Mouse (Mus musculus) kidney, embryonic 16.5 days (tissue): ENCODE measurements around the gene Podxl2. TPM values are rescaled to one million over a fixed set of nuclear protein-coding genes. Genes with fewer than 3 reads are reported as not detected.

ENCODE experiments used
- ATAC-seq: fragments of 200-750 bp; cut with Nextera tagmentation; 2 replicates; pipeline ENCODE4 v1.8.0; 2017; ENCODE audit warnings: moderate TSS enrichment; ENCODE audit not compliant: low FRiP score, low TSS enrichment
- H3K27ac ChIP-seq: fragments of 300-500 bp; sonication (generic); 2 replicates; pipeline ENCODE4 v1.5.1; 2014; ENCODE audit warnings: low read length
- H3K27me3 ChIP-seq: fragments of 300-500 bp; sonication (generic); 2 replicates; pipeline ENCODE4 v1.6.1; 2014; ENCODE audit warnings: low read length, control low read depth, mixed read lengths; ENCODE audit not compliant: insufficient read depth
- H3K36me3 ChIP-seq: fragments of 300-500 bp; sonication (generic); 2 replicates; pipeline ENCODE4 v1.6.1; 2014; ENCODE audit warnings: low read length, control low read depth, mixed read lengths; ENCODE audit not compliant: insufficient read depth
- H3K4me1 ChIP-seq: fragments of 300-500 bp; sonication (generic); 2 replicates; pipeline ENCODE4 v1.6.1; 2014; ENCODE audit warnings: low read length, control low read depth, mixed read lengths; ENCODE audit not compliant: insufficient read depth
- H3K4me2 ChIP-seq: fragments of 300-500 bp; sonication (generic); replicated peaks from 2 replicates; pipeline ENCODE4 v1.6.1; 2014; ENCODE audit warnings: low read depth, low read length
- H3K4me3 ChIP-seq: fragments of 300-500 bp; sonication (generic); 2 replicates; pipeline ENCODE4 v1.5.1; 2014; ENCODE audit warnings: mild to moderate bottlenecking, low read length
- H3K9ac ChIP-seq: fragments of 300-500 bp; sonication (generic); replicated peaks from 2 replicates; pipeline ENCODE4 v1.6.1; 2014; ENCODE audit warnings: low read length
- H3K9me3 ChIP-seq: fragments of 300-500 bp; sonication (generic); 2 replicates; pipeline ENCODE4 v1.6.1; 2016; ENCODE audit warnings: low read length, control low read depth
- WGBS: fragments of 180-500 bp; shearing (Covaris S2); extraction: QIAGEN DNeasy Blood & Tissue Kit; methylation state at CpG from one replicate; pipeline ENCODE4 v1.1.7; 2014; 5-methylcytosine and 5-hydroxymethylcytosine counted together
- polyA plus RNA-seq: library from polyadenylated mRNA; unstranded; fragments of >200 nt; fragmentation: Nextera tagmentation; extraction: Ambion mirVana; gene quantifications from 2 replicates; pipeline ENCODE4 v1.2.1, GENCODE M21; 2015

Gene Podxl2
- polyA plus RNA-seq, 1 experiment from 2014 or later: 48.9 TPM

DNA sequence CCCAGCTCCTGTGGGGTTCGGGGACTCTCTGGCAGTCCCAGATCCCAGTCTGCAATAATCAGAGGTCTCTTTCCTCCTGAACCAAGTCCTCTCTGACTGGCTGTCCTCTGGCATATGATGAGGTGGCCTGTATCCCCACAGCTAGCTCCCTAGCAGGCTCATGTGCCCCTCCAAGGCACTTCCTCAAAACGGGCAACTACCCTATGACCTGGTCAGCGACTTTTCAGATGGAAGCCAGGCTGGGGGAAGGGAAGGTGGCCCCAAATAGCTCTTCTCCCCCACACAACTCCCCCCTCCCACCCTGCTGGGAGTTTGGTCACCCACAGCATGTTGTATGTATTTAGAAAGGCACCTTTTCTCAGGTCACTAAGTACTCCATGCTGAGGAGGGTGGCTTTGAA is 48.8 kb downstream of the Podxl2 start:
- Histone ChIP-seq H3K36me3 (no peaks in the 10 kb centered on the region), H3K27me3 (no peaks in the 10 kb centered on the region), H3K9me3 (no peaks in the 10 kb centered on the region), H3K4me1 (peaks cover 14% of the 10 kb centered on the region), H3K4me3 (no peak overlapping the region), H3K4me2 (no peak overlapping the region), H3K9ac (no peak overlapping the region), H3K27ac (no peak overlapping the region)
- no peak for ATAC-seq
- WGBS: 55% methylated on average over 3 of the region's 3 CpGs

DNA sequence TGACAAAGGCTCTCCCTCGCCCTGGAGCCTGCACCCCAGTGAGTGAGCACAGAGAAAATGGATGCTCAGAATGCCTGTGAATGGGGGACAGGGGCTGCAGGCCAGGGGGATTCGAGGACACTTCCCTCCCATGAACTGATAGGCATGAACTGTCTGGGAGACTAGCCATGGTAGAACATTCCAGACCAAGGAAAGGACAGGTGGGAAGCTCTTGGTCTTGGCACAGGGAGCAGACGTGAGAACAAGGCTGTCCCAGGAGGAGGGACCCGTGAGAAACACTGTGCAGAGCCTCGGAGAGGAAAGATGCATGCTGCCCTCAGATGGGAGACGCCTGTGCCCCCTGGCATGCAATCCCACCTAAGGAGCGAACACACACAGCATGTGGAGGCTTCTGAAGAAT is 50.7 kb downstream of the Podxl2 start:
- H3K9me3 ChIP-seq: no peaks in the 10 kb centered on the region
- ATAC-seq: no peak
- no peaks in the 10 kb centered on the region for H3K27me3 ChIP-seq
- H3K4me1 ChIP-seq: peaks cover 22% of the 10 kb centered on the region
- no peaks in the 10 kb centered on the region for H3K36me3 ChIP-seq
- no peak overlapping the region for H3K4me2 ChIP-seq
- WGBS: 74% methylated on average over 7 of the region's 7 CpGs
- H3K27ac ChIP-seq: no peak overlapping the region
- H3K4me3 ChIP-seq: no peak overlapping the region
- no peak overlapping the region for H3K9ac ChIP-seq

DNA sequence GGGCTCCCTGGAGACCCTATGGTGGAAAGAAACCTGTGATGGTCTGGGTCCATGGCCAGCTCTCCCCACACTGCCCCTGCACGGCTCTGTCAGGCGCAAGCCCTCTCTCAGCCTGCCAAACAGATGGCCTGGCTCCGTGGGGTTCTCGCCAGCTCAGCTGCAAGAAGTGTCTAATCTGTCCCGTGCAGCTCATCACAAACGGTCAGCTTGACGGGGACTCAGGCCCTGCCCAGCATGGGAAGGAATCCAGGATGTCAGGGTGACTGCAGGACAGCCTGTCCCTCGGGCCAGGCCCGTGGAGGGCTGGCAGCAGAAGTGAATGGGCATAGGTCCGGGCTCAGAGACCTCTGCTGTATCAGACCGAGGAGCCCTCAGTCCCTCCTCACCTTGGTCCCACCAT is 52.9 kb downstream of the Podxl2 start:
- H3K4me3 ChIP-seq: no peak overlapping the region
- H3K9ac ChIP-seq: no peak overlapping the region
- no peaks in the 10 kb centered on the region for H3K27me3 ChIP-seq
- no peaks in the 10 kb centered on the region for H3K36me3 ChIP-seq
- peaks cover 12% of the 10 kb centered on the region for H3K4me1 ChIP-seq
- H3K9me3 ChIP-seq: no peaks in the 10 kb centered on the region
- no peak overlapping the region for H3K27ac ChIP-seq
- no peak overlapping the region for H3K4me2 ChIP-seq
- 62% methylated on average over 11 of the region's 11 CpGs for WGBS
- no peak for ATAC-seq

DNA sequence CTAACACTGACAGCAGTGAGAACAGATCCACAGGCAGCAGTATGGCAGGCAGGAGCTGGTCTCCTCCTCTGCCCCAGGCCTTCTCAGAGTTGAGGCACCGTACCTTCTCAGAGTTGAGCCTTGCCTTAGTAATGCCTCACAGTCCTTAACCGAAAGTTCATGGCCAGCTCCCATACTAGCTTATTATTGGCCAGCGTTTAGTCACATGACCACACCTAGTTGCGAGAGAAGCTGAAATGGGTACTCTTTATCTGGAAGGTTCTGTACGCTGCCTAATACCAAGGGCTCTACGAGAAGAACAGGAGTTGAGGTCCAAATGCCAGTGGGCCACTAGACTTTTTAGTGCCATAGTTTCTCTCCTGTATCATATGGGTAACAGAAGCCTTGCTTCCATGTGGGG is 53.5 kb downstream of the Podxl2 start:
- Histone ChIP-seq H3K4me1 (peaks cover 10% of the 10 kb centered on the region), H3K4me2 (no peak overlapping the region), H3K4me3 (no peak overlapping the region), H3K9ac (no peak overlapping the region), H3K36me3 (no peaks in the 10 kb centered on the region), H3K9me3 (no peaks in the 10 kb centered on the region), H3K27me3 (no peaks in the 10 kb centered on the region), H3K27ac (no peak overlapping the region)
- WGBS: 93% methylated on average over 6 of the region's 6 CpGs
- ATAC-seq: no peak; the same call in 1 of the 2 replicates

DNA sequence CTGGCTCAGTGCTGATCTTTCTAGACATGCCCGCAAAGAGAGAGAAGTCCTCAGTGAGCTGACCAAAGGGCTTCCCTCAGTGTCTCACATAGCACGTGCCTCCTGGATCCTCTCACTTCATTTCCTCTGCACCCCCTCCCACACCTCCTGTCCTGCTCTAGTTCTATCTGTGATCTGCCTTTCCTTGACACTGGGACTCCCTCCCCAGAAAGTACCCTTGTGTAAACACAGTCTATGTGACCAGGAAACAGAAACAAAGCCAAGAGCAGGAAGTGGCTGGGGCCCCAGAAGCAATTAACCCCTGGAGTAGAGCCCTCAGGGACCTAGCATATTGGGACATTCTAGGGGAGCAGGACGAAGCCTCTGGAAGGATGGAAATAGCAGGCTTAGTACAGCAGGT is 54.0 kb downstream of the Podxl2 start:
- Histone ChIP-seq H3K9me3 (no peaks in the 10 kb centered on the region), H3K4me3 (no peak overlapping the region), H3K9ac (no peak overlapping the region), H3K27me3 (no peaks in the 10 kb centered on the region), H3K27ac (no peak overlapping the region), H3K4me2 (no peak overlapping the region), H3K4me1 (peaks cover 10% of the 10 kb centered on the region), H3K36me3 (no peaks in the 10 kb centered on the region)
- ATAC-seq: peak; percentile 32; the same call in 1 of the 2 replicates
- WGBS: 19% methylated on average over 3 of the region's 3 CpGs

DNA sequence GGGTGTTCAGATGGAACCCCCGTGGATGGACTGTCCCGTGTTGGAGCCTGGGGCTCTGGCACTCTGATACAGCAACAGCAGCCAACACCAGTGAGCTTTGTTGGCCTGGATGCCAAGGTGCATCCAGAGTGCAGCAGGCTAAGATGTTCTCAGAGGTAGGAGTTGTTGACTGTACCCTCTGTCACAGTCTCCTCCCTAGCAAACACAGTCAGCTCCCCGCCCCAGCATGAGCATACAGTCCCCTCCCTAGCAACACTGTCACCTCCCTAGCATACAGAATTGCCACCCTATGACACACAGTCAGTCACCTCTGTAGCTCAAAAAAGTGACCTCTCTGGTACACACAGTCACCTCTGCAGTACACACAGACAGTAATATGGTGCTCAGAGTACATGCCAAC is 57.9 kb downstream of the Podxl2 start:
- no peak for ATAC-seq
- H3K36me3 ChIP-seq: no peaks in the 10 kb centered on the region
- H3K4me3 ChIP-seq: no peak overlapping the region
- H3K27ac ChIP-seq: no peak overlapping the region
- H3K4me2 ChIP-seq: no peak overlapping the region
- no peak overlapping the region for H3K9ac ChIP-seq
- 69% methylated on average over 3 of the region's 3 CpGs for WGBS
- H3K27me3 ChIP-seq: no peaks in the 10 kb centered on the region
- no peaks in the 10 kb centered on the region for H3K9me3 ChIP-seq
- peaks cover 18% of the 10 kb centered on the region for H3K4me1 ChIP-seq

DNA sequence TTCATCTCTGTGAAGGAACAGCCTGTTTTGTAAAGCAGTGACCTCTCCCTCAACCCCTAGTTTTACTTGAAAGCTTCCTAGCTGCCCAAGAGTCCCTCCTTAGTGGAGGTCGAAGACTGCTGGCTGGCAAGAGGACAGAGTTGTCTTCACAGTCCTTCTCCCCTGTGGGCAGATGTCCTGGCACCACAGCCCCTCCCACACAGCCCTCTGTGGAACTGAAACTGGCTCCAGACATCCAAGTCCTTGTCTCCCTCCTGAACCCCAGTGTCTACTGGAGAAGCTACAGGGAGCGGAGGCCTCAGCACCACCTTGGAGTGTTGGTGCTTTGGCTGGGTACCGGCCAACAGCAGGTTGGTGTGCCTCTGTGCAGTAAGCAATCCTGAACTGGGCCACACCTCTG is 59.4 kb downstream of the Podxl2 start:
- 89% methylated on average over 3 of the region's 3 CpGs for WGBS
- Histone ChIP-seq H3K9ac (no peak overlapping the region), H3K27me3 (no peaks in the 10 kb centered on the region), H3K9me3 (no peaks in the 10 kb centered on the region), H3K27ac (no peak overlapping the region), H3K4me3 (no peak overlapping the region), H3K4me2 (no peak overlapping the region), H3K36me3 (no peaks in the 10 kb centered on the region), H3K4me1 (peaks cover 24% of the 10 kb centered on the region)
- ATAC-seq: no peak

DNA sequence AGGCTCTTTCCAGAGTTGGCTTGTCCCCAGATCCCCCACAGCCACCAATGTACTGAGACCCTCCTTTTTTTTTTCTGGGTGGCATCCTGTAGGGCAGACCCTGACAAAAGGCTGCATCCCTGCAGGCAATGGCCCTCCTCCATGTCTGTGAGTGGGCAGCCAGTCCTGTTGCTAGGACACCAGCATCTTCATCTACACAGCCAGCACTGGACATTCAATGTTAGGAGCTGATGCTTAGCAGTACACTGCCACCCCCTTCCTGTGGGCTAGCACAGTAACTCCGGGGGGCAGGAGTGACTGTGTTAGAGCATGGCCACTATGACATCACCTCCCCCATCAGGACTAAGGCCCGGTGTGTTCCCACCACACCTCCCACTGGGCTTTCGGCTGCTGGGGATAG is 59.8 kb downstream of the Podxl2 start:
- Histone ChIP-seq H3K27ac (no peak overlapping the region), H3K4me2 (no peak overlapping the region), H3K4me1 (peaks cover 26% of the 10 kb centered on the region), H3K9ac (no peak overlapping the region), H3K36me3 (no peaks in the 10 kb centered on the region), H3K9me3 (no peaks in the 10 kb centered on the region), H3K27me3 (no peaks in the 10 kb centered on the region), H3K4me3 (no peak overlapping the region)
- WGBS: 88% methylated on average over 3 of the region's 3 CpGs
- ATAC-seq: no peak

DNA sequence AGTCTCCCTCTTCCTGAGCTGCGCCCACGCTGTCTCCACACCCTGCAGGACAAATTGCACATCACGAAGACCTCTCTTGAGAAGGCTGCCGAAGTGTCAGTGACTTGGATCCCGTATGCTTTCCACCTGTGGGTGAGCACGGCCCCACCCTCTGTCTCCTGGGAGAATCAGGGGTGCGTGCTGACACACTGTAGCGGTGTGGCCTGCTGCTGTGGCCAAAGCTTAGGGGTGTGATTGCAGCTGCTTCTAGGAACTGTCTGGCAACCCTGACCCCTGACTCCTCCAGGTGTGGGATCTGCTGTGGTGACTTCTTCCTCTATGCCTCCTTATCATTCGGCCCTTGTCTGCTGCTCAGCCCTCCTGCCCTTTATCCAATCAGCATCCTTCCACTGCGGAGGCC is 61.0 kb downstream of the Podxl2 start:
- H3K36me3 ChIP-seq: no peaks in the 10 kb centered on the region
- H3K9me3 ChIP-seq: no peaks in the 10 kb centered on the region
- no peaks in the 10 kb centered on the region for H3K27me3 ChIP-seq
- no peak overlapping the region for H3K27ac ChIP-seq
- 75% methylated on average over 10 of the region's 10 CpGs for WGBS
- no peak overlapping the region for H3K9ac ChIP-seq
- peaks cover 36% of the 10 kb centered on the region for H3K4me1 ChIP-seq
- H3K4me2 ChIP-seq: no peak overlapping the region
- H3K4me3 ChIP-seq: no peak overlapping the region
- no peak for ATAC-seq

DNA sequence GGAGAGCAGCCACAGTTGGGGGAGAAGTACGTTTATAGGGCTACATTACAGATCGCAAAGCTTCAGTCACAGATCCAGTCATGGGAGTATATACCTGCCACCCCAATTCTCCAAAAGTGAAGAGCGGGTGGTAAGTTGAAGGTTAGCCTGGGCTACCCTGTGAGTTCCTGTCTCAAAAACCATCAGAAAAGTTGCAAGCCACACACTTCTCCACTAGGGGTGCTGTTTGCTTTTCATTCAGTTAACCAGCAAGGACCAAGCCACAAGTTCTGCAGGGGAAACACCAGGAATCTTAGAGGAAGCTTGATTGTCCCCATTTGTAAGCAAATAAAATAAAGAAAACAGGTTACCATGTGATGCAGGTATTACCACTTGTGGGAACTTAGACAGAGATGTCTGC is 62.0 kb downstream of the Podxl2 start:
- Histone ChIP-seq H3K9ac (no peak overlapping the region), H3K36me3 (no peaks in the 10 kb centered on the region), H3K4me1 (peaks cover 38% of the 10 kb centered on the region), H3K27ac (peak overlapping the region; percentile 90), H3K27me3 (no peaks in the 10 kb centered on the region), H3K9me3 (no peaks in the 10 kb centered on the region), H3K4me3 (no peak overlapping the region), H3K4me2 (no peak overlapping the region)
- ATAC-seq: no peak
- 77% methylated on average over 3 of the region's 3 CpGs for WGBS
